Mouse (Mus musculus) right cerebral cortex, adult 2 months (tissue): ENCODE data around the gene Spata3.

Experiments used
- DNase-seq, 2 experiments: peaks; one replicate each; pipeline ENCODE4 v3.0.0; 2021 to 2022; ENCODE audit warnings: low spot score in 2 of 2

The Spata3 gene

DNA sequence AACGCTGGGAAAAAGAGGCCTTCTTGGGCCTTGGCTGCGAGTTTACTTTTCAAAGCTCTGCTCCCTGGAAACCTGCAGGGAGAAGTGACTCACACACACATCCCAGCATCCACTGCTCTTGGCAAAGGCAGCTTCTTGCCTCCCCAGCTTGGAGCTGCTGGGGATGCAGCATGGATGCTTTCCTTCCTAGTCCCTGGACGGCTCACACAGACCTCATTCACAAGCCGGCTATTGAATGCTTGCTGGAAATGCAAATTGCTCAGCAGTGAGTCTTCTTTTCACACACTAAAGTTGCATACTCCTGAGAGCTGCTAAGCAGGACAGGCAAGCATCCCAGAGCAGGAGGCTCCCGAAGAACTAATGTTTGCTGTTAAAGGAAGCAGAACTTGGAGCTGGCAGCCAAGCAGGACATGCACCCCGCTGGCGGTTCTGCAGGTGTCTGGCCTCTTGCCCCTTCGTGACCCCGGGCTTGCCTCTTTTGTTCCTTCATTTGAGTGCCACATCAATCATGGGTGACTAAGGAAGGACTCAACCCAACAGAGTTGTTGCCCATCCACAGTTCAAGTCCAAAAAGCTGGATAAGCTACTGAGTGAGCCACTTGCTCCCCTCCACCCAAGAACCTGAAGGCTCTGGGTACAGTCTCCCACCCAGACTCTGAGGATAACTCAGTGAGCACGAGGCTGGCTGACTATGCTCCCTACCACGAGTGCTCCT, 15.8 kb downstream of the Spata3 start:
- peak; percentile 66 to 70 for DNase-seq

DNA sequence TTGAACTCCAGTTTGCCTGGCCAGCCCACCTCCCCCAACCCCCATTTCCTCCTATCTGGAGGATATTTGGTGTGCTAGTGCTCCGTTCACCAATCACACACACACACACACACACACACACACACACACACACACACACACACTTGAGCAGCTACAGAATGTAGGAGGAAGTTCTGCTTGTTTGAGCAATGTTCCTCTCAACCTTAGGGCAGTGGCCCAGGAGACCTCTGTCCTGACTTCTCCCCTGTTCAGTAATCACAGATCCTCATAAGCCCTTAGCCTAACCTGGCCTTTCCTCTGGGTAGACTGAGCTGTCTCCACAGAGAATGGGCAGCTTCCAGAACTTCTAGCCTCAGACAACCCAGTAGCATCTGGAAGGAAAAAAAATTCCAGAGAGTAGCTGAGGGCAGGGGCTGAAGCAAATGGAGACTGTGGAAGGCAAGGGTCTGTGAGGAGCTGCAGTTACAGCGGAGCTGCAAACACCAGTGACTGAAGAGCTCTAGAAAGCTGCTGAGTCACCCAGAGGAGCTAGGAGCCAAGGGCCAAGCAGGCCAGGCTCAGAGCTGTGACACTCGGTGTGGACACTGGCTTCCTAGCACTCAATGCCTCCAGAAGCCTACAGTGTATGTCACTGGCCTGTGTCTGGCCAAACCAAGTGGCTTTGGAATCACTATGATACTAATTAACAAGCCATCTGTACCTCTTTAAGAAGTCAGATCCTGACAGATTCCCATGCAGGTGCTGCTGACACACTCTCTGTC, 21.8 kb downstream of the Spata3 start:
- DNase-seq = peak in 1 of 2 experiments; percentile 31

GRCm38 (mm10) chr1:86040131-86040530, 23.5 kb downstream of the Spata3 start:
- no peak for DNase-seq

DNA sequence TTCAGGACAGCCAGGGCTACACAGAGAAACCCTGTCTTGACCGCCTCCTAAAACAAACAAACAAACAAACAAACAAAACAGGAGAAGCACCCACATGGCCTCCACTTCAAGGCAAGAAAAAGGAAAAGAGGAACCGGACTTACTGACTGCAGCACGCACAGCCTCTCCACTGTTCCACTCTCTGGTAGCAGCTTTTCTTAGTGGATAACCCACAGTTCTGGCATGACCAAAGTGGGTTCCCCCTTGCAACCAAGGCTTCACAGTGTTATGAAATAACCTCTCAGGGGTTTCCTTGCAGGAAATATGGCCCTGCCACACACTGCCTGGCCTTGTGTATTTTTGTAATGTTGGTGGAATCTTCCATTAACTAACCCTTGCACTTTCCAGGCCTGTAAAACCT, 24.2 kb downstream of the Spata3 start:
- DNase-seq = no peak

DNA sequence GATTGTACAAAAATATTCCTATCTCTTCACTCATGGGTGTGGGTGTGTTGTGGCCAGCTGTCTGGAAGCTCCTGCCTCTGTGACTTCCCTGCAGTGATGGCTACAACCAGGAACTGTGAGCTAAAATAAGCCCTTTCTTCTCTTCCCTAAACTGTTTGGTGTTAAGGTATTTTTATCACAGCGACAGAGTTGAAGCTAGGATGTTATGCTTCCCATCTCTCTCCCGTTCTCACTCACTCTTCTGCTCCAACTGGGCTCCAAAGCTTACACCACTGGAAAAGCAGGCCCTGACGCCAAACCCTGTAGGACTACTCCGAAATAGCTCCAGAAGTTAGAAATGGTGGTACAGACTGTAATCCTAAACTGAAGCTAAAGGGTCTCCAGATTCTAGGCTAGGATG, 28.4 kb downstream of the Spata3 start:
- peak in 1 of 2 experiments; percentile 21 for DNase-seq

DNA sequence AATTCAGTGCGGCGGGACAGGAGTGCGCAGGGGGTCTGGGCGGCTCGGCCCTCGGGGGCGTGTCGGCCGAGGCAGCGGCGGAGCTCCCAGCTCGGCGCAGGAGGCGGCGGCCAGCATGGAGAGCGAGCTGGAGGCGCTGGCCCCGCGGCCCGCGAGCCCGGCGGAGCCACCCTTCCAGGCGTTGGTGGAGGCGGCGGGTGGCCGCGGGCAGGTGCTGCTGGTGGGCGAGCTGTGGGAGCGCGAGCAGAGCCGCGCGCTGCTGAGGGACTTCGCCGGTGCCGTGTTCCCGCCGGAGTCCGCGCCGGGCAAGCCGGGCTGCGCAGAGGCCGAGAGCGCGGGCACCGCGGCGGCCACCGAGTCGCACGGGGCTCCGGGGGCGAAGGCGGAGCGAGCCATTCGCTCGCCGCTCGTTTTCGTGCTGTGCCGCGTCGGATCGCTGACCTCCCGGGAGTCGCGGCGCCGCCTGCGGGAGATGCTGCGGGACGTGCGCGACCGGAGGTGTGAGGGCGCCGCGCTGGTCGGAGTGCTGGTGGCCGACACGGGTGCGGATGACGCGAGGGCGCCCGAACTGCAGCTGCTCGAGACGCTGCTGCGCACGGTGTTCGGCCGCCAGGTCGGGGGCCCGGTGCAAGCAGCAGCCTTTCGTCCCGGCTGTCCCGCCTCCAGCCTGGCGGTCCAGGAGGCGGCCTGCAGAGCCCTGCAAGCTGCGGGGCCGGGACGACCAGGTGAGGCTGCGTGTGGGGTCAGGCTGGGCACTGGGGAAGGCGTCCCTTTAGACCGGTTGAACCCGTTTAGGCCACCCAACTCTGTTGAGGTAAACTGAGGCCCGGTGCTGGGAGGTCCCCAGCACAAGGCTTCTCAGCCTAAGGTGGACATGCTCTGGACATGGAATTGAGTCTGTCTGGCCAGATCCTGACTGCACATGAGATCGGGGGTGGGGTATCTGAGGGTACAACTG, 29.5 kb downstream of the Spata3 start, which contains the start of gene 2810459M11Rik:
Gene 2810459M11Rik (plus strand): TSS at position 16 of the 958 bp plus-strand sequence.
- peak; percentile 35 to 40 for DNase-seq

- peak in 1 of 2 experiments; percentile 23 for DNase-seq
Measured at GRCm38 (mm10) chr1:86046833-86047563, 30.4 kb downstream of the Spata3 start.

DNA sequence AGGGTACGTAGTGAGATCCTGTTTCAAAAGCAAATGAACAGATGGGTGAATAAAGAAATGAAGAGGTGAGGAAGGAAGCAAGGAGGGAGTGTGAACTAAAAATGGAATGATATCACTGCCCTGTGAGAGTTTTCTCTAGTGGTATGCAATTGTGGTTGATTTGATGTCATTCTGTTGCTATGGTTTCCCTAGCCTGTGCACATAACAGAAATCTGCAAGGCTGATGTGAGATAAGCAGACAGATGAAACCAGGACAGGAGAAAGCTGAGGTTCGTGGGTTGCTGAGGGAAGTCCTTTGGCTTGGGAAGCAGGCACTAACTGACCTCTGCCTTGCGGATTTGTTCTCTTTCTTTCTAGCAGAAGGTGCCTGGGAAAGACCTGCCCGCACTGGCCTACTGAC, 31.6 kb downstream of the Spata3 start:
- no peak for DNase-seq

DNA sequence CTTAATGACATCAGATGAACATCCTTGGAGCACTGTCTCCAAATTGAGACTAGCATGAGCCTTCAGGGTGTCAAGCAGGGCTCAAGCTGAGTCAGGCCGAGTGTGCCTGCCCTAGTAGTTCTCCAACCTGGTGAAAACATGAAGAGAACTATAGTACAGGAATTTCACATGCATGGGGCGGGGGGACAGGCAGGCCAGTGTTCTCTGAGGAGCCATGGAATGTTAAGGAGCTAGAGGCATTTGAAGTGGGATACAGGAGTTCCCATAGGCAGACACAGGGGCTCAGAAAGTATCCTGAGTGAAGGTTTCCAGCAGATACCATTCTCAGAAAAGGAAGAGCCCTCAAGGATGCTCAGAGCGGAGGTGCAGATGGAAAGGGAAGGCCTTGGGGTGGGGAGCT, 32.1 kb downstream of the Spata3 start:
- no peak for DNase-seq

- DNase-seq = peak; percentile 52 to 68
Measured at GRCm38 (mm10) chr1:86053198-86053921, 36.7 kb downstream of the Spata3 start.

DNA sequence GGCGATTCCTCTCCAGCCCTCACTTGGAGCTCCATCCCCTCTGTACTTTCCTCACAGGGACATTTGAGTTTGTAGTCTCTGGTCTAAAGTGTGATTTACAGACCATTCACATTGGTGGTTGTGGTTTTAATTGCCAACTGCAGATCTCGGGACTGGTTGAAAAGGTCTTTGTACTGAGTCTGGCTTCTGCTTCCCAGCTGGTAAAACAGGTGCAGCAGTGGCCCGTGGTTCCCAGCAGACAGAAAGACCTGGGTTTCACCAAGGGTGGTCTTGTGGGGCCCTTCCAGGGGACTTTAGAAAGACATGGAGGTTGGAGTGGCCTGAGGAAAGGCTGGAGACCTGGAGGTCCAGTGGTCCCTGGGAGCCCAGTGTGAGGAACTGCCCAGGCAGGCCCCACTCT, 38.3 kb downstream of the Spata3 start:
- no peak for DNase-seq

DNA sequence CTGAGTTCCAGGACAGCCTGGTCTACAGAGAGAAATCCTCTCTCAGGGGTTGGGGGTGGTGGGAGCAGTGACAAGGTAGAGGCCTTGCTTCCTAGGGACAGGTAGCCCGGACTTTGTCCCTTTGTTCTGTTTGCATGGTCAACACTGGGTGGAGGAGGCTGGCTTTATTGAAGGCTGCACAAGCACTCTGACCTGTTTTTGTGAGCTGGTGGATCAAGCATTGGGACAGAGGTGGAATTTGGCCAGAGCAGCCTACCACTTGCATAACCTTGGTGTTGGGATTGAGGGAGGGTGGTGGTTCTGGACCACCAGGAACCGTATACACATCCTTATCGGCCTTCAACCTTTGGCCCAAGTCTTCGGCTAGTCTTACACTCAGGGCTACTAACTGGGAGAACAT, 39.7 kb downstream of the Spata3 start:
- DNase-seq = no peak

GRCm38 (mm10) chr1:86058856-86059769, 42.5 kb downstream of the Spata3 start:
- DNase-seq = peak; percentile 95 to 97

DNA sequence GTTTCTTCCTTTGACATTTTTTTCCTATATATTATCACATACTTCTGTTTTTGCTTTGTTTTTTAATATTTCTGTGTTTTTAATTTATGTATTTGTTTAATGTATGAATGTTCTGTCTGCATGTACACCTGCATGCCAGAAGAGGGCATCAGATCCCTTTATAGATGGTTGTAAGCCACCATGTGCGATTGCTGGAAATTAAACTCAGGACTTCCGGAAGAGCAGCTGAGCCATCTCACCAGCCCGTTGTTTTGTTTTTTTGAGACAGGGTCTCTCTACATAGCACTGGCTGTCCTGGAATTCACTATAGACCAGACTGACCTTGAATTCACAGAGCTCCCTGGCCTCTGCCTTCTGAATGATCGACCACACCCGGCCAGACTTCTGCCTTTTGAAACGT, 45.9 kb downstream of the Spata3 start:
- DNase-seq = no peak

- DNase-seq = peak; percentile 92 to 95
Measured at GRCm38 (mm10) chr1:86064271-86064991, 47.8 kb downstream of the Spata3 start, which contains the start of gene Psmd1. Gene Psmd1, plus strand, starts transcription at chr1:86064387.

DNA sequence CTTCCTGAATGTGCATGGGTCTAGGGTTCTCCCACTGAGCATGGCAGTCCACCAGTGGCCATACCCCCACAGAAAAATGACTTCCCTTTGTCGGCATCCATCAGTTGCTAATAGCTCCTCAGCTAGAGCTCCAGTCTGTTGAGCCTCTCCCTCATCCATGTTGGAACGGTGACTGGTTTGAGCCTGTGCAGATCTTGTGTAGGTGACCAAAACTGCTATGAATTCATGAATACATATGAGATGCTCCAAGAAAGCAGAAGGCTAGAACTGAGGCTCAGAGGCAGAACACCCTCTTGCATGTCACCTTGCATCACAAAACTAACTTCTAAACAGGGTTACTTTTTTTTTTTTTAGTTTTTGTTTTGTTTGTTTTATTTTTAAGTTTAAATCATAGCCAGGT, 59.9 kb downstream of the Spata3 start:
- DNase-seq = no peak
